Mouse (Mus musculus): ENCODE data around the gene Tmem135. TPM values are rescaled to one million over a fixed set of nuclear protein-coding genes. Genes with fewer than 3 reads are reported as not detected.
A peak's percentile ranks its signal among the peaks of the same experiment; 100 is the strongest.
"Not testable (repeated sequence)": the region's sequence is repeated elsewhere in the genome, so short reads cannot be mapped to it uniquely, and the experiment has no call there.

Gene Tmem135
- total RNA-seq, 2 experiments from 2014 or later = 62.7 to 70.0 TPM

DNA sequence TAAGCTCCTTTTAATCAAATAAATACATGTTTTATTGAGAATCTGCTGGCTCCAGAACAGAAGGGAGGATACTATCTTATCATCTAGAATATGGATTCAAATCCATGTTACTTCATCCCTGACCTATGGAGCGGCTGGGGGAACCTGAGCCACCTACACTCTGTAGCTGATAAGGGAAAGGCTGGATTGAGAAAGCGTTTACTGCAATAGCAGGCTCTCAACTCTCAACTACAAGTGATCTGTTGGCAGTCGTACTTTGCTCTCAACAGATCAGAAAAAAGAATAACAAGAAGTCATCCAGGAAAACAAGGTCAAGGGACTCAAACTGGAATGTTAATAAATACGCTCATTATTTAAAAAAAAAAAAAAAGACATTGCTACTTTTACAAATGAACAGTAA is 77.3 kb downstream of the Tmem135 start:
- no peak for DNase-seq (ENCODE audit: low spot score in 2 of 2)

DNA sequence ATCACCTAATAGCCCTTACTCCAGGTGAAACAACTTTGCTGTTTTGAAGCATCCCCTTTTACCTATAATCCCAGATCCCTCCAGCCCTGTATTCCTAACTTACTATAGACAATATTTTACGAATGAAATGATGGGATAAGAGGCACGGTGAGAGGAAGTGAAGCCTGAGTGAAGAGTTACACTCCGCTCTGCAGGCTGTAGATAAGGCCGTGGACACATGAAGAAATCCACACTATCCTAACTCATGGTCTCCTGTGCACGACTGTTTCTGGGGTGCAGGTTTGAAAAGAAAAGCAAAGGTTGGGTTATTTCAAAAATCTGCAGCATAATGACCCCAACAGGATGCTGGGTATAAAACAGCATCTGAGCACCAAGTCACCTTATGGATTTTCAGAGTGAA is 77.8 kb downstream of the Tmem135 start:
- DNase-seq (ENCODE audit: low spot score in 2 of 2) = no peak

- not testable (repeated sequence) for DNase-seq (ENCODE audit: low spot score in 2 of 2)
These were observed 81.3 kb downstream of the Tmem135 start for GRCm38 (mm10) chr7:89322741-89323140.

- no peak for DNase-seq (ENCODE audit: low spot score in 2 of 2)
These were observed 84.7 kb downstream of the Tmem135 start for GRCm38 (mm10) chr7:89319351-89319750.

DNA sequence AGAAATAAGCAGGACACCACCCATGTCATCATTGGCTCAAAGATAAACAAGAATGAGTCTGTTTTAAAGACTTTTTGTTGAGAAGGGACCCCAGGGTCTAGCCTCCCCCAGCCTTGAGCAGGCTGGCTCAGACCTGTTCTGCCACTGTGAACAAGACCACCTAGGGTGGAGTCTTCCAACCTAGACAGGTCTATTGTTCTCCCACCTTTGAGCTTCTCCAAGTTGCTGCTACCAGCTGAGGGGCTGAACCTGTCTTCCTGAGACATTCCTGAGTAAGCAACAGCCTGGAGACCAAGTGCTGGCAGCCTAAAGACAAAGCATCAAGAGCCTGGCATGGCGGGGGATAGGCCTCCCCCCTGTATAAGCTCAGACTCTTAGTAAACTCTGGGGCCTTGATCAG is 86.9 kb downstream of the Tmem135 start:
- not testable (repeated sequence) for DNase-seq (ENCODE audit: low spot score in 2 of 2)

DNA sequence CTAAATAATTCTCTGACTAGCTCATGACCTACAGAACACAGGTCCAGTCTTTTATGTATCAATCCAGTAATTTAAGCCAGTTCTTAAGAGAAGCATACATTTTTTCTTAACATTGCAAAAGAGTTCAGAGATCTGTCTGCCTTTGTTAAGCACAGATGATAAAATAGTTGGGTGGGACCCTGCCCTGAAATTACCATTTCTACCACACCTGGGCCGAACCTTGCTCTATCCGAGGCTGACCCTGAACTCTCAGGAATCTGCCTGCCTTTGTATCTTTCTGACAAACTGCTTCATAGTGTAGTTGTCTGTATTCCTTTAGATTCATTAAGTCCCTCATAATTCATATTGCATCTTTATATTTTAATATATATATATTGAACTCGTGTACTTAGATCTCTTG is 87.9 kb downstream of the Tmem135 start:
- no peak for DNase-seq (ENCODE audit: low spot score in 2 of 2)

GRCm38 (mm10) chr7:89311555-89311954 is 92.5 kb downstream of the Tmem135 start:
- DNase-seq (ENCODE audit: low spot score in 2 of 2) = no peak

DNA sequence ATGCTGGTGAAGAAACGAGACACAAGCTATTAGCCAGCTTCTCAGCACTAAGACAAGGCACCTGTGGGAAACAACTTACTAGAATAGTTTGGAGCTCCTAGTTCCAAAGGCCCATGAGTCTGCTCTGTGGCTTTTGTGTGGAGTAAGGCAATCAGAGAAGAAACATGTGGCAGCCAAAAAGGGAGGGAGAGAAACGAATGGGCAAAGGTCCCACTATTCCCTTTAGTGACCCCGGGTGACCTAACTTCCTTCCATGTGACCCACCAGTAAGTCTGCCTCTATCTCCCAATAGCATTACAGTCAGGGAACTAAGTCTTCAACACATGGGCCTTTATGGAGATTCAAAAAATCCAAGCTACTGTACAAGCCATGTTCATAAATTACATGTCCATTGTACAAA is 95.1 kb downstream of the Tmem135 start:
- DNase-seq (ENCODE audit: low spot score in 2 of 2) = no peak

GRCm38 (mm10) chr7:89308238-89308637 is 95.8 kb downstream of the Tmem135 start:
- no peak for DNase-seq (ENCODE audit: low spot score in 2 of 2)

- no peak for DNase-seq (ENCODE audit: low spot score in 2 of 2)
These were observed 97.2 kb downstream of the Tmem135 start for GRCm38 (mm10) chr7:89306831-89307230.

- DNase-seq (ENCODE audit: low spot score in 2 of 2) = no peak
These were observed 99.1 kb downstream of the Tmem135 start for GRCm38 (mm10) chr7:89304958-89305357.

GRCm38 (mm10) chr7:89303765-89304164 is 100.3 kb downstream of the Tmem135 start:
- no peak for DNase-seq (ENCODE audit: low spot score in 2 of 2)

GRCm38 (mm10) chr7:89298911-89299458 is 105.0 kb downstream of the Tmem135 start:
- DNase-seq (ENCODE audit: low spot score in 2 of 2) = no peak

DNA sequence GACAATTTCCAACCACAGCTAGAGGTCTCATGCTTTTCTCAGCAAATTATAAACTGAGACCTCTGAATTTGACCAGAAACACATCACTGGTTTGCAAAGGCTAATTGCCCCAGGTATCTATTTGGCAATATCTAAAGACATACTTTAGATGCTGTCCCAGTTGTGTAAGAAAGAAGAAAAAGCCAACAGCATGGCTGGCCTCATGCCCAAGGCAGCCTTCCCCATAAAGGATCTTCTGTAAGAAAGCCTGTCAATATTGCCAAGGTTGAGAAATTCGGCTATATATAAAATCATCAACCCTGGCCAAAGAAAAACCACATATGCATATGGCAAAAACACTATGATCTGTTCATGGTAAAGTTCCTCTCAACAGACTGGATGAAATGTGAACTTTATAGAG is 107.1 kb downstream of the Tmem135 start:
- DNase-seq (ENCODE audit: low spot score in 2 of 2) = no peak

GRCm38 (mm10) chr7:89282664-89283063 is 121.4 kb downstream of the Tmem135 start:
- DNase-seq (ENCODE audit: low spot score in 2 of 2) = no peak

GRCm38 (mm10) chr7:89270438-89270837 is 133.6 kb downstream of the Tmem135 start:
- not testable (repeated sequence) for DNase-seq (ENCODE audit: low spot score in 2 of 2)

- no peak for DNase-seq (ENCODE audit: low spot score in 2 of 2)
These were observed 134.2 kb downstream of the Tmem135 start for GRCm38 (mm10) chr7:89269826-89270225.

DNA sequence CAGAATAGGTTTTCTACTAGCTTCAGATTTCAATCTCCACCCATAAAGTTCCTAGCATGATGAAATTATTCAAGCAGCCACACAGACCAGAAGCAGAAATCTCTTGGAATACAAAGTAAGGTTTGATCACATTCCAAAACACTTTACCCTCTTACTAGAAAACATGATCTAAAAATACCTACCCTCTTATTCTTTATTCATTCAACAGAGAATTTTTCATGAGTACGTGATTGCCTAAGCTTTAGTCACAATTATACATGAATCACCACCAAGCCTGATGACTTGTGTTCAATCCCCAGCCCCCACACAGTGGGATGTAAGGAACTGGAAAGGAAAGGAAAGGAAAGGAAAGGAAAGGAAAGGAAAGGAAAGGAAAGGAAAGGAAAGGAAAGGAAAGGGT is 136.5 kb downstream of the Tmem135 start:
- DNase-seq (ENCODE audit: low spot score in 2 of 2) = peak in 1 of 2 experiments; percentile 32

GRCm38 (mm10) chr7:89266017-89266760 is 137.8 kb downstream of the Tmem135 start:
- DNase-seq (ENCODE audit: low spot score in 2 of 2) = no peak

- DNase-seq (ENCODE audit: low spot score in 2 of 2) = no peak
These were observed 143.1 kb downstream of the Tmem135 start for GRCm38 (mm10) chr7:89260966-89261365.

GRCm38 (mm10) chr7:89258832-89259231 is 145.2 kb downstream of the Tmem135 start:
- no peak for DNase-seq (ENCODE audit: low spot score in 2 of 2)

- DNase-seq (ENCODE audit: low spot score in 2 of 2) = no peak
These were observed 146.0 kb downstream of the Tmem135 start for GRCm38 (mm10) chr7:89257871-89258502.

GRCm38 (mm10) chr7:89253772-89254171 is 150.2 kb downstream of the Tmem135 start:
- DNase-seq (ENCODE audit: low spot score in 2 of 2) = no peak

All from layer of hippocampus, adult 18-20 months (tissue).